Mouse (Mus musculus) ES-E14 (cell line): ENCODE data around the gene 2410004P03Rik.

Experiments
- CHD2 ChIP-seq: IDR thresholded peaks from 2 replicates; pipeline ENCODE4 v1.6.1; 2014; ENCODE audit warnings: mild to moderate bottlenecking, low read depth, low read length, inconsistent platforms
- HCFC1 ChIP-seq: IDR thresholded peaks from 2 replicates; pipeline ENCODE4 v1.6.1; 2012; ENCODE audit warnings: low read length, inconsistent platforms, borderline replicate concordance; ENCODE audit not compliant: insufficient read depth
- ZC3H11A ChIP-seq: IDR thresholded peaks from 2 replicates; pipeline ENCODE4 v1.6.1; 2012; ENCODE audit warnings: low read depth, mild to moderate bottlenecking, inconsistent platforms, low read length, borderline replicate concordance
- ZNF384 ChIP-seq: IDR thresholded peaks from 2 replicates; pipeline ENCODE4 v1.6.1; 2012; ENCODE audit warnings: low read depth, low read length, inconsistent platforms

GRCm38 (mm10) chr12:17038246-17038645, 26.7 kb upstream of the 2410004P03Rik start:
- TF ChIP-seq HCFC1 (no peak), CHD2 (no peak), ZNF384 (no peak), ZC3H11A (no peak)
